Mouse (Mus musculus): ENCODE measurements around the gene Pnpla7. TPM values are rescaled to one million over a fixed set of nuclear protein-coding genes. Genes with fewer than 3 reads are reported as not detected.

Gene Pnpla7
- polyA plus RNA-seq, 1 experiment, result 71.4 TPM

DNA sequence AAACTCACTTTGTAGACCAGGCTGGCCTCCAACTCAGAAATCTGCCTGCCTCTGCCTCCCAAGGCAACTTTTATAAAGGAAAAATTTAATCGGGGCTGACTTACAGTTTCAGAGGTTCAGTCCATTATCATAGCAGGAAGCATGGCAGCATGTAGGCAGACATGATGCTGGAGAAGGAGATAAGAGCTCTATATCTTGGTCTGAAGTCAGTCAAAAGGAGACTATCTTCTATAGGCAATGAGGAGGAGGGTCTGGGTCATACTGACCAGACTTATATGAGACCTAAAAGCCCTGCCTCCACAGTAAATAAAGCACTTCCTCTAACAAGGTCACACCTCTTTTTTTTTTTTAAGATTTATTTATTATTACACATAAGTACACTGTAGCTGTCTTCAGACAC is 88.5 kb downstream of the Pnpla7 start:
- Histone ChIP-seq H3K4me1 (ENCODE audit: control insufficient read depth, insufficient read depth, low read length) (no peaks in the 10 kb centered on the region), H3K27ac (ENCODE audit: control insufficient read depth, insufficient read depth, low read depth, low read length, poor library complexity) (no peak overlapping the region), H3K4me3 (replicated peaks; ENCODE audit: control insufficient read depth, low read depth, low read length) (no peak overlapping the region)
- 62% methylated on average over 1 of the region's 1 CpGs for WGBS
- no peak for TF ChIP-seq POLR2A (IDR thresholded peaks at IDR 0.05; ENCODE audit: borderline replicate concordance, control insufficient read depth, low read depth, low read length)
- TF ChIP-seq CTCF (IDR thresholded peaks at IDR 0.05; ENCODE audit: control insufficient read depth, insufficient read depth, low read length), result no peak

DNA sequence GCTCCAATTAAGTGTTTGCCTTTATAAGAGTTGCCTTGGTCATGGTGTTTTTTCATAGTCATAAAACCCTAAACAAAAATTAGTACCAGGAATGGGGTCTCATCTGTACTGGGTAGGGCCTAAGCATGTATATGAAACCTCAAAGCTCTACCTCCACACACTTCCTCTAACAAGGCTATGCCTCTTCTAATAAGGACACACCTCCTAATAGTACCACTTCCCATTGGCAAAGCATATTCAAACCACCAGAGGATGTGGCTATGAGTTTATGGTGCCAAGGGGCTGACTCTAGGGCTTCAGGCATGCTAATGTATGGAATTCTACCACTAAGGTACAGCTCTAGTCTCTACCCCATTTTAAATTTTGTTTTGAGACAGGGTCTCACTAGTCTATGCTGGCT is 89.7 kb downstream of the Pnpla7 start:
- no peak for TF ChIP-seq POLR2A (IDR thresholded peaks at IDR 0.05; ENCODE audit: borderline replicate concordance, control insufficient read depth, low read depth, low read length)
- TF ChIP-seq CTCF (IDR thresholded peaks at IDR 0.05; ENCODE audit: control insufficient read depth, insufficient read depth, low read length), result no peak
- H3K4me3 ChIP-seq (replicated peaks; ENCODE audit: control insufficient read depth, low read depth, low read length), result no peak overlapping the region

DNA sequence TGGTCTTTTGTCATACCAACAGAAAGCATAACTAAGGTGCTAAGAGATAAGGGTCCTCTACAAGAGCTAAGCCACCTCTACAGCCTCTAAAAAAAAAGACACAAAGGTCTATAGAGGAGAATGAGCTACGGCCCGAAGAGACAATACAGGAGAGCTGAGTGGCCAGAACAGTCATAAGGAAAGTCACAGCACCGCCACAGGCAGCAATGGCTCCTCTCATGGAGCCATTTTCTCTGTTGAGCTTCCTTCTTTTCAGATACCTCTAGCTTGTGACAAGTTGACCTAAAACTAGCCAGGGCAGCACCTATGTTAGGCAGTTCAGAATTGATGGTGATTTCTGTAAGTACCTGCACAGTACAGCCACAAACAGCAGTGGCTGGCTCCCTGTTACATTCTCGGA is 90.7 kb downstream of the Pnpla7 start:
- H3K4me3 ChIP-seq (replicated peaks; ENCODE audit: control insufficient read depth, low read depth, low read length), result no peak overlapping the region
- H3K4me1 ChIP-seq (ENCODE audit: control insufficient read depth, insufficient read depth, low read length), result no peaks in the 10 kb centered on the region
- H3K27ac ChIP-seq (ENCODE audit: control insufficient read depth, insufficient read depth, low read depth, low read length, poor library complexity), result no peak overlapping the region
- WGBS, result 73% methylated on average over 4 of the region's 4 CpGs
- TF ChIP-seq POLR2A (IDR thresholded peaks at IDR 0.05; ENCODE audit: borderline replicate concordance, control insufficient read depth, low read depth, low read length), result no peak
- no peak for TF ChIP-seq CTCF (IDR thresholded peaks at IDR 0.05; ENCODE audit: control insufficient read depth, insufficient read depth, low read length)

More for the DNA sequence above, 89.7 kb downstream of the Pnpla7 start:
- Histone ChIP-seq H3K4me1 (ENCODE audit: control insufficient read depth, insufficient read depth, low read length) (no peaks in the 10 kb centered on the region), H3K27ac (ENCODE audit: control insufficient read depth, insufficient read depth, low read depth, low read length, poor library complexity) (no peak overlapping the region)

DNA sequence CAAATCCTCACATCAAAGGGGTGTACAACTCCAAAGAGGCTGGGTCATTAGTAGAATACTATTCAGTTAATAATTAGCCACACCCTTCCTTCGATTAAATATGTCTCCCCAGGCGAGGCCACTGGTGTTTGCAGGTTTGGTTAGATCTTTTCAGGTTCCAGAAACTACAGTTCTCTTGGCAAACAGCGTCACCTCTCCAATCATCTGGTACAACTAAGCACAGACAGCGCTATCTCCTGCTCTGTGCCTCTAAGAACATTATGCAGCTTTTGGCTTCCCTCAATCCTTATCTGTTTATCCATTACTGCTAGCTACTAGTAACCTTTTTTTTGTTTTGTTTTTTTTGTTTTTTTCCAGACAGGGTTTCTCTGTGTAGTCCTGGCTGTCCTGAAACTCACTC is 93.7 kb downstream of the Pnpla7 start:
- TF ChIP-seq POLR2A (IDR thresholded peaks at IDR 0.05; ENCODE audit: borderline replicate concordance, control insufficient read depth, low read depth, low read length), result no peak
- no peak for TF ChIP-seq CTCF (IDR thresholded peaks at IDR 0.05; ENCODE audit: control insufficient read depth, insufficient read depth, low read length)
- no peak overlapping the region for H3K27ac ChIP-seq (ENCODE audit: control insufficient read depth, insufficient read depth, low read depth, low read length, poor library complexity)
- H3K4me3 ChIP-seq (replicated peaks; ENCODE audit: control insufficient read depth, low read depth, low read length), result no peak overlapping the region
- H3K4me1 ChIP-seq (ENCODE audit: control insufficient read depth, insufficient read depth, low read length), result no peaks in the 10 kb centered on the region
- 69% methylated on average over 4 of the region's 4 CpGs for WGBS

DNA sequence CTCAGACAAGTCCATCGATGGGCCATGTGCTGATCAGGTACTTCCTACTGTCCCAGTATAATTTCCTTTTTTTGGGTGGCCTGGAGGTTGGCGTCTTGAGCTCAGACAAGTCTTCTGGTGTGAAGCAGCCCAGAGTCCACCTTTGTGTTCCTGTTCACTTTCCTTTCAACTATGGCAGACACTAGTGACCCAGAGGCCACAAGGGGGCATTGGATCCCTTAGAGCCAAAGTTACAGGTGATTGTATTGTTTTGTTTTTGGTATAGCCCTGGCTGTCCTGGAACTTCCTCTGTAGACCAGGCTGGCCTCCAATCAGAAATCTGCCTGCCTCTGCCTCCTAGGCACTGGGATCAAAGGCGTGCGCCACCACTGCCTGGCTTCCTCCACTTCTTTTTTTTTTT is 96.6 kb downstream of the Pnpla7 start:
- TF ChIP-seq CTCF (IDR thresholded peaks at IDR 0.05; ENCODE audit: control insufficient read depth, insufficient read depth, low read length) (no peak), POLR2A (IDR thresholded peaks at IDR 0.05; ENCODE audit: borderline replicate concordance, control insufficient read depth, low read depth, low read length) (no peak)
- 72% methylated on average over 4 of the region's 4 CpGs for whole genome bisulfite sequencing
- Histone ChIP-seq H3K27ac (ENCODE audit: control insufficient read depth, insufficient read depth, low read depth, low read length, poor library complexity) (no peak overlapping the region), H3K4me3 (replicated peaks; ENCODE audit: control insufficient read depth, low read depth, low read length) (no peak overlapping the region), H3K4me1 (ENCODE audit: control insufficient read depth, insufficient read depth, low read length) (no peaks in the 10 kb centered on the region)

DNA sequence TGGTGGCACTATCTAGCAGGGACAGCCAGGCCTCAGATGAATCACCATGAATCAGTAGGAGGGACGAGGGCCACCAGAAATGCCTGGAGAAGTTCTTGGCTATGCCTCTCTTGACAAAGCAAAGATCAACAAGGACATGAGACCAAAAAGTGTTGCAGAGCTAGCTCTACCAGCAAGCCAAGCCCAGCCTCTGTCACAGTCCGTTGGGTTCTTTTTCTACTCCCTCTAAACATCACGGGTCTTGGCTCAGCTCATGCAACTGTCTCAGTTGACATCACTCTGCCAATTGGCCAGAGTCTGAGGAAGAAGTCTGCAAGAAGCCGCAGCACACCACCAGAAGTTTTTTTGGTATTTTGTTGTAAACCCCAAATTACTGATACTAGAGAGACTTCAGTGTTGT is 99.7 kb downstream of the Pnpla7 start:
- 77% methylated on average over 4 of the region's 4 CpGs for WGBS
- TF ChIP-seq CTCF (IDR thresholded peaks at IDR 0.05; ENCODE audit: control insufficient read depth, insufficient read depth, low read length) (no peak), POLR2A (IDR thresholded peaks at IDR 0.05; ENCODE audit: borderline replicate concordance, control insufficient read depth, low read depth, low read length) (no peak)

DNA sequence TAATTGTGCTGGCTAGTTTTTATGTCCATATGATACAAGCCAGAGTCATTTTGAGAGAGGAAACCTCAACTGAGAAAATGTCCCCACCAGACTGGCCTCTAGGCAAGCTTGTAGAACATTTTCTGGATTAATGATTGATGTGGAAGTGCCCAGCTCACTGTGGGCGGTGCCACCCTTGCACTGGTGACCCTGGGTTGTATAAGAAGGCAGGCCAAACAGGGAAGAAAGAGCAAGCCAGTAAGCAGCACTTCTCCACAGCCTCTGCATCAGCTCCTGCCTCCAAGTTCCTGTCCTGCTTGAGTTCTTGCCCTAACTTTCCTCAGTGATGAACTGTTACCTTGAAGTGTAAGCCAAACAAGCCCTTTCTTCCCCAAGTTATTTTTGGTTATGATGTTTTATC is 103.1 kb downstream of the Pnpla7 start:
- WGBS, result 76% methylated on average over 1 of the region's 1 CpGs
- no peak overlapping the region for H3K27ac ChIP-seq (ENCODE audit: control insufficient read depth, insufficient read depth, low read depth, low read length, poor library complexity)
- H3K4me1 ChIP-seq (ENCODE audit: control insufficient read depth, insufficient read depth, low read length), result no peaks in the 10 kb centered on the region
- TF ChIP-seq POLR2A (IDR thresholded peaks at IDR 0.05; ENCODE audit: borderline replicate concordance, control insufficient read depth, low read depth, low read length) (no peak), CTCF (IDR thresholded peaks at IDR 0.05; ENCODE audit: control insufficient read depth, insufficient read depth, low read length) (no peak)
- H3K4me3 ChIP-seq (replicated peaks; ENCODE audit: control insufficient read depth, low read depth, low read length), result no peak overlapping the region

More for the DNA sequence above, 99.7 kb downstream of the Pnpla7 start:
- Histone ChIP-seq H3K4me1 (ENCODE audit: control insufficient read depth, insufficient read depth, low read length) (no peaks in the 10 kb centered on the region), H3K27ac (ENCODE audit: control insufficient read depth, insufficient read depth, low read depth, low read length, poor library complexity) (no peak overlapping the region), H3K4me3 (replicated peaks; ENCODE audit: control insufficient read depth, low read depth, low read length) (no peak overlapping the region)

DNA sequence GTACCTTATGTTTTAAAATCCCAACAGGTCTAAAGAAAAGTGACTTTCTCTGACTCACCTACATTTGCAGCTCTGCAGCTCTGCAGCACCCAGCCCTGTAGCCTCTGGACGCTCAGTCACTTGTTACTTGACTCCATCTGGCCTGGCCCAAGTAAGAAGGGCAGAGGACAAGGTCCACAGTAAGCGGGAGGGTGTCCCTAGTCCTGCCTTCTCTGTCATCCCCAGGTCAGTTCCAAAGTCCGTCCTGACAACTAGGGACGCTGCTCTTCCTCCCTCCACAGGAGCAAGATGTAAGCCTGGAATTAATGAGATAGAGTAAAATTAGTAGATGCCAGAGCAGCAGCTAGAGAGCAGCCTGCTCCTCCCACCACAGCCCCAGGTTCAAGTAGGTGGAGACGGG is 104.2 kb downstream of the Pnpla7 start, which contains the start of gene Entpd8:
Gene Entpd8, plus strand, starts transcription at position 229 of the 400 bp plus-strand sequence.
- WGBS, result 80% methylated on average over 5 of the region's 5 CpGs
- H3K4me3 ChIP-seq (replicated peaks; ENCODE audit: control insufficient read depth, low read depth, low read length), result no peak within 1 kb of the TSS
- TF ChIP-seq POLR2A (IDR thresholded peaks at IDR 0.05; ENCODE audit: borderline replicate concordance, control insufficient read depth, low read depth, low read length) (no peak), CTCF (IDR thresholded peaks at IDR 0.05; ENCODE audit: control insufficient read depth, insufficient read depth, low read length) (no peak)
- no peaks in the 10 kb centered on the region for H3K4me1 ChIP-seq (ENCODE audit: control insufficient read depth, insufficient read depth, low read length)
- no peak within 1 kb of the TSS for H3K27ac ChIP-seq (ENCODE audit: control insufficient read depth, insufficient read depth, low read depth, low read length, poor library complexity)

DNA sequence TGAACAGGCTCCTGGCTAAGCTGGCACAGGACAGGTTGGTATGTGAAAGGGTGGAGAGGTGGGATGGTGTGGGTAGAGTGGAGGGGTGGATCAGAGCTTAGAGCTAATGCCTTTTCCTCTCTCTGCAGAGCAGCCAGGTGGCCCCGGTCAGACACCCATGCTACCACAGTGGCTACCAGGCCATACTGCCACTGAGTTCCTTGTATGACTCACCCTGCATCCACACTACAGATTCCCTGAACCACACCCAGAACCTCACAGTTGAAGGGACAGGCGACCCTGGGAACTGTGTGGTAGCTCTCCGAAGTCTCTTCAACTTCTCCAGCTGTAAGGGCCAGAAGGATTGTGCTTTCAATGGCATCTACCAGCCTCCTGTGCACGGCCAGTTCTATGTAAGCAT is 107.9 kb downstream of the Pnpla7 start:
- no peak for TF ChIP-seq CTCF (IDR thresholded peaks at IDR 0.05; ENCODE audit: control insufficient read depth, insufficient read depth, low read length)
- H3K4me3 ChIP-seq (replicated peaks; ENCODE audit: control insufficient read depth, low read depth, low read length), result no peak overlapping the region
- H3K27ac ChIP-seq (ENCODE audit: control insufficient read depth, insufficient read depth, low read depth, low read length, poor library complexity), result no peak overlapping the region
- H3K4me1 ChIP-seq (ENCODE audit: control insufficient read depth, insufficient read depth, low read length), result no peaks in the 10 kb centered on the region
- 73% methylated on average over 4 of the region's 4 CpGs for WGBS
